Mouse (Mus musculus) small intestine, adult 2 months (tissue): ENCODE measurements around the gene Tmcc3. TPM values are rescaled to one million over a fixed set of nuclear protein-coding genes. Genes with fewer than 3 reads are reported as not detected.
A peak's percentile ranks its signal among the peaks of the same experiment; 100 is the strongest.

Experiments
- H3K27ac ChIP-seq: fragments of 200-500 bp; 2 replicates; pipeline ENCODE4 v1.5.1; 2012; ENCODE audit warnings: low read depth, low read length, control low read depth, inconsistent platforms; ENCODE audit not compliant: insufficient read depth
- H3K27me3 ChIP-seq: fragments of 200-500 bp; 2 replicates; pipeline ENCODE4 v1.6.1; 2012; ENCODE audit warnings: mild to moderate bottlenecking, moderate library complexity, low read length, inconsistent platforms; ENCODE audit not compliant: control insufficient read depth, insufficient read depth
- H3K36me3 ChIP-seq: fragments of 200-500 bp; 2 replicates; pipeline ENCODE4 v1.6.1; 2012; ENCODE audit warnings: mild to moderate bottlenecking, low read length, control low read depth, inconsistent platforms; ENCODE audit not compliant: control insufficient read depth, insufficient read depth
- H3K4me1 ChIP-seq: fragments of 200-500 bp; 2 replicates; pipeline ENCODE4 v1.6.1; 2012; ENCODE audit warnings: low read length, inconsistent platforms, mixed read lengths; ENCODE audit not compliant: control insufficient read depth, insufficient read depth, insufficient read length
- H3K4me3 ChIP-seq: fragments of 200-500 bp; 2 replicates; pipeline ENCODE4 v1.5.1; 2012; ENCODE audit warnings: low read depth, mild to moderate bottlenecking, control low read depth, inconsistent platforms, low read length, moderate library complexity
- CTCF ChIP-seq: fragments of 200-500 bp; IDR thresholded peaks from 2 replicates; pipeline ENCODE4 v1.5.1; 2012; ENCODE audit warnings: low read depth, mild to moderate bottlenecking, control low read depth, inconsistent platforms, low read length, moderate library complexity, mixed read lengths; ENCODE audit not compliant: insufficient replicate concordance, insufficient read length; ENCODE audit errors: extremely low read depth
- POLR2A ChIP-seq: fragments of 200-500 bp; IDR thresholded peaks from 2 replicates; pipeline ENCODE4 v1.6.1; 2012; ENCODE audit warnings: low read depth, mild to moderate bottlenecking, control low read depth, inconsistent platforms, low read length, moderate library complexity
- WGBS: fragments of 180-500 bp; shearing (Covaris S2); methylation state at CpG from one replicate; pipeline ENCODE4 v1.1.7; 2018; 5-methylcytosine and 5-hydroxymethylcytosine counted together
- polyA plus RNA-seq: library from polyadenylated mRNA; depleted of rRNA; stranded (reverse); fragments of >200 nt; gene quantifications from 2 replicates; pipeline ENCODE4 v1.2.3, GENCODE M21; 2012

The Tmcc3 gene
- polyA plus RNA-seq, 1 experiment = 38.7 TPM

GRCm38 (mm10) chr10:94332358-94333137 lies 20.8 kb downstream of the Tmcc3 start:
- H3K27ac ChIP-seq = no peak overlapping the region
- H3K4me1 ChIP-seq = no peaks in the 10 kb centered on the region
- H3K36me3 ChIP-seq = no peaks in the 10 kb centered on the region
- 84% methylated on average over 16 of the region's 16 CpGs for WGBS
- H3K27me3 ChIP-seq = no peaks in the 10 kb centered on the region
- no peak overlapping the region for H3K4me3 ChIP-seq
- TF ChIP-seq CTCF (peak; percentile 38; the same call in 1 of the 2 replicates), POLR2A (no peak)

DNA sequence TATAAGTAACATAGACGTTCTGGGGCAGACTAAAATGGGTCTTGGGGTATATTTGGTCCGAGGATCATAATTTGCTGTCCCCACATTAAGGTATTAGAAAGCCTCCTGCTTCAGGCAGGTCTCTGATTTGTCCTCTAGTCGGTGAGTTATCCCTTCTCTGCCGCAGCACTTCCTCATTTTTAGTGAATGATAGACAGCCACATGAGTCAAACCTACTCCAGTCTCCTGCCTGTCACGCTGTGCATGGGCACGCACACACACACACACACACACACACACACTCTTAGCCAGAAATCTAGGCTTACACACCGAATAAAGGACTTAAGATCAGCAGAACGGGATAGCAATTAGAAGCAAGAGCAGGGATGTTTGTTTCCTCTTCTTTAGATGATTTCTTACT lies 21.6 kb downstream of the Tmcc3 start:
- 73% methylated on average over 8 of the region's 8 CpGs for WGBS
- Histone ChIP-seq H3K27me3 (no peaks in the 10 kb centered on the region), H3K36me3 (no peaks in the 10 kb centered on the region), H3K4me1 (no peaks in the 10 kb centered on the region), H3K27ac (no peak overlapping the region), H3K4me3 (no peak overlapping the region)
- no peak for TF ChIP-seq CTCF
- no peak for TF ChIP-seq POLR2A

- 68% methylated on average over 10 of the region's 10 CpGs for WGBS
- Histone ChIP-seq H3K4me1 (no peaks in the 10 kb centered on the region), H3K4me3 (no peak overlapping the region), H3K36me3 (no peaks in the 10 kb centered on the region), H3K27ac (no peak overlapping the region), H3K27me3 (no peaks in the 10 kb centered on the region)
- TF ChIP-seq CTCF (no peak), POLR2A (no peak)
Observed at GRCm38 (mm10) chr10:94335047-94335446, 23.3 kb downstream of the Tmcc3 start.

DNA sequence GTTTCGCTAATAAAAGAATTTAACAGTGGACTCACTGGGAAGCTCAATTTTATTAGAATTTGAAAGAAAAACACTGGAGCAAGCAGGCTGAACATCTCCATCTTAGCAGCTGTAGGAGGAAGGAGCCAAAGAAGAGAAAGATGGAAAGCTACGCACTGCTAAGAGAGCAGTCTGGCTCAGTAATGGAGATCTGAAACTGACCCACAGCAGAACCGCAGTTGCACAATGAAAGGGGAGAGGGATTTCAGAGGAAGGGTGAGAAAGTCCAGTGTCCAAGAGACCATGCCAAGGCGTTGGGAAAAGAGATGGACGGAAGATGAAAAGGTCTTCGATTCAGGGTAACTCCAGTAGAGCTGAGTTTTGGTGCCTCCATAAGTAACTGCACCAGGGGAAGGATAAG lies 24.3 kb downstream of the Tmcc3 start:
- H3K4me3 ChIP-seq = no peak overlapping the region
- WGBS = 88% methylated on average over 6 of the region's 6 CpGs
- TF ChIP-seq POLR2A = no peak
- no peak for TF ChIP-seq CTCF
- no peaks in the 10 kb centered on the region for H3K36me3 ChIP-seq
- H3K27me3 ChIP-seq = no peaks in the 10 kb centered on the region
- H3K4me1 ChIP-seq = no peaks in the 10 kb centered on the region
- no peak overlapping the region for H3K27ac ChIP-seq

DNA sequence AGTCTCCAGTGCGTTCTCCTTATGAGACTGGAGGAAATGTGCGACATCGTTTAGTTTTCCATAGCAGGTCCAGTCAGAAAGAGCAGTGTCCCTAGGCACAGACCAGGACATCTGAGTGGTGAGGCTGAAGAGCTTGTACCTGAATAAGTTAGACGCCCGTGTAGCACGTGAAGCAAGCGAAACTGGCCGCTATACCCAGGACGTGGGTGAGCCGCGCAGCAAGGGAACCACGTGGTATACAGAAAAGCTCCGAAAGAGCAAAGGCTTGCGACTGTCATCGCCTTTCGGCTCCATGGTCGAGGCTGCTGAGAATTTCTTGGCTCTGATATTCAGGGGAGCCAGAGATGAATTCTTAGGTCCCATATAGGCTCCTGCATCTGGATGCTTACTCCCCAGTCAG lies 29.8 kb downstream of the Tmcc3 start:
- Histone ChIP-seq H3K27me3 (no peaks in the 10 kb centered on the region), H3K36me3 (no peaks in the 10 kb centered on the region), H3K4me1 (no peaks in the 10 kb centered on the region), H3K4me3 (no peak overlapping the region), H3K27ac (no peak overlapping the region)
- TF ChIP-seq CTCF (no peak), POLR2A (no peak)
- 71% methylated on average over 17 of the region's 17 CpGs for WGBS

- 72% methylated on average over 7 of the region's 7 CpGs for WGBS
- no peak for TF ChIP-seq POLR2A
- no peak for TF ChIP-seq CTCF
- no peaks in the 10 kb centered on the region for H3K27me3 ChIP-seq
Observed at GRCm38 (mm10) chr10:94342256-94342655, 30.5 kb downstream of the Tmcc3 start.

DNA sequence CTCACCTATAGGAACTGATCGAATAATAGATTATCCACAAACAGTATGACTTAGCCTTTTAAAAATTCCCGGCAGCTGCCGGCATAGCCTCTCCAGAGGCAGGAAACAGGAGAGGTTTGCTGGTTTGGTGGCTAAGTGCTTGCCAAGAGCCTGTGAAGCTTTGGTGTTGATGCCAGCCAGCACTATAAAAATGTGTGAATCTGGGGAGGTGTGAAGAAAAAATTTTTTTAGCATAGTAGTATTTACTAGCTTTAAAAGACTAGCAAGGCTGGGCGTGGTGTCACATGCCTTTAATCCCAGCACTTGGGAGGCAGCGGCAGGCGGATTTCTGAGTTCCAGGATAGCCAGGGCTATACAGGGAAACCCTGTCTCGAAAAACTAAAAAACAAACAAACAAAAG lies 31.8 kb downstream of the Tmcc3 start:
- no peak overlapping the region for H3K4me3 ChIP-seq
- TF ChIP-seq CTCF (no peak), POLR2A (no peak)
- H3K4me1 ChIP-seq = no peaks in the 10 kb centered on the region
- H3K27ac ChIP-seq = no peak overlapping the region
- WGBS = 80% methylated on average over 7 of the region's 7 CpGs
- H3K27me3 ChIP-seq = no peaks in the 10 kb centered on the region
- H3K36me3 ChIP-seq = no peaks in the 10 kb centered on the region

More at GRCm38 (mm10) chr10:94342256-94342655, 30.5 kb downstream of the Tmcc3 start:
- H3K4me3 ChIP-seq = no peak overlapping the region
- H3K4me1 ChIP-seq = no peaks in the 10 kb centered on the region
- H3K36me3 ChIP-seq = no peaks in the 10 kb centered on the region
- H3K27ac ChIP-seq = no peak overlapping the region
